Mouse (Mus musculus) E14TG2a.4 (cell line): ENCODE results near the gene Fez1.

Source experiments
- H3K27me3 ChIP-seq: 2 replicates; pipeline ENCODE4 v1.6.1; 2014; ENCODE audit warnings: low read length, control low read depth; ENCODE audit not compliant: insufficient read depth
- H3K36me3 ChIP-seq: 2 replicates; pipeline ENCODE4 v1.6.1; 2014; ENCODE audit warnings: low read length, control low read depth; ENCODE audit not compliant: insufficient read depth
- H3K4me1 ChIP-seq: replicated peaks from 2 replicates; pipeline ENCODE4 v1.6.1; 2014; ENCODE audit warnings: low read depth, low read length, control low read depth
- H3K4me3 ChIP-seq: replicated peaks from 2 replicates; pipeline ENCODE4 v1.5.1; 2014; ENCODE audit warnings: mild to moderate bottlenecking, low read length
- H3K9me3 ChIP-seq: 2 replicates; pipeline ENCODE4 v1.6.1; 2014; ENCODE audit warnings: low read length, control low read depth
- CTCF ChIP-seq: conservative IDR thresholded peaks from 2 replicates; pipeline ENCODE4 v1.5.1; 2014; ENCODE audit warnings: low read length
- NANOG ChIP-seq: IDR thresholded peaks from 2 replicates; pipeline ENCODE4 v1.6.1; 2014; ENCODE audit warnings: borderline replicate concordance, low read length, mixed read lengths
- POU5F1 ChIP-seq: IDR thresholded peaks from 2 replicates; pipeline ENCODE4 v1.6.1; 2014; ENCODE audit warnings: low read length, borderline replicate concordance

Gene Fez1

GRCm38 (mm10) chr9:36919472-36919871 is 97.8 kb downstream of the Fez1 start:
- TF ChIP-seq NANOG (no peak), POU5F1 (no peak), CTCF (no peak)
- Histone ChIP-seq H3K9me3 (no peaks in the 10 kb centered on the region), H3K27me3 (peaks cover 9% of the 10 kb centered on the region; the same call in 1 of the 2 replicates), H3K4me3 (no peak overlapping the region), H3K36me3 (no peaks in the 10 kb centered on the region), H3K4me1 (peaks cover 15% of the 10 kb centered on the region)

DNA sequence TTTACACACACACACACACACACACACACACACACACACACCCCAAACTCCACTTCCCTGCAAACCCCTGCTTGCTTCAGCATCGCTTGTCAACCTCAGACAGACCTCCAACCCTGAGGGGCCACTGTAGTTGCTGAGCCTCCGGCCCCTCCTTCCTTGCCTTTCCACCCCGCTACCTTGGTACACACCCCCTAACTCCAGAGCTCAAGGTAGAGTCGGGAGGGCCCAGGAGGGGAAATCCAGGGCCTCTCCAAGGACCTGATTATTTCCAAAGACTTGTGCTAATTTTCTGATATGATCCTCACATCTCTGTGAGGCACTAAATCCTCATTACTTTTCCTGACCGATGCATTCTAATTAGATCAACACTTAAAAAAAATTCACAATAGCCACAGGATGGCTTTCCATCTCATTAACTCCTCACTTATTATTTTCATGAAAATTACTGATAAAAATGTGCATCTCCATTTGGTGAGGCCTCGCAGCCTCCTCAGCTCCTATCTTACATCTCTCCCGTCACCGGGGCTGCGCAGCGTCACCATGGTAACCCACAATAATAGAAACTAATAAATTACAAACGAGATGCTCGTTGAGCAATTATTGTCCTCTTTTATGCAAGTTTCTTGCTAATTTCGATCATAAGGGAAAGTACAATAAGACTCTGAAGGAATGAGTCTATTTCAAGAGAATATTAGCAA is 100.2 kb downstream of the Fez1 start:
- Histone ChIP-seq H3K4me3 (no peak overlapping the region), H3K9me3 (no peaks in the 10 kb centered on the region), H3K4me1 (peaks cover 10% of the 10 kb centered on the region), H3K36me3 (no peaks in the 10 kb centered on the region), H3K27me3 (peaks cover 9% of the 10 kb centered on the region; the same call in 1 of the 2 replicates)
- TF ChIP-seq POU5F1 = no peak
- TF ChIP-seq CTCF = no peak
- TF ChIP-seq NANOG = no peak

DNA sequence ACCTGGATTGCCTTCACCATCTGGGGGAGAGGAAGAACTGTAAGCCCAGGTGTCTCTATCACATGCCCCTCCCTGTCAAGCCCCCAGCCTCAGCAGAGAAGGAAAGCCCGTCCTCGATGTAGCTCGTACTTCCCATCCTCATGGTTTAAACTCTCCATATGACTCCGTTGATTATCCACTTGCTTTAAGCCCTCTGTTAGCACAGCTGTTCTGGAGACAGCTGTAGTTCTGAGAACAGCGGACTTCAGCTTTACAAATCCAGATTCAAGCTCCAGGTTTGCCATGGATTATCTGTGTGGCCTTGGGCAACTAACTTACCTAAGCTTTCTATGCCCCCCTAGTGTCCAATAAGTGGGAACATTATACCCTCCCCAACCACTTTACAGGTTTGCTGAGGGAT is 102.1 kb downstream of the Fez1 start:
- no peaks in the 10 kb centered on the region for H3K9me3 ChIP-seq
- H3K4me3 ChIP-seq = no peak overlapping the region
- TF ChIP-seq NANOG = no peak
- TF ChIP-seq CTCF = no peak
- no peak for TF ChIP-seq POU5F1
- H3K27me3 ChIP-seq = peaks cover 9% of the 10 kb centered on the region; the same call in 1 of the 2 replicates
- H3K4me1 ChIP-seq = peaks cover 3% of the 10 kb centered on the region; the same call in 1 of the 2 replicates
- no peaks in the 10 kb centered on the region for H3K36me3 ChIP-seq
